In the genomic region with DNA sequence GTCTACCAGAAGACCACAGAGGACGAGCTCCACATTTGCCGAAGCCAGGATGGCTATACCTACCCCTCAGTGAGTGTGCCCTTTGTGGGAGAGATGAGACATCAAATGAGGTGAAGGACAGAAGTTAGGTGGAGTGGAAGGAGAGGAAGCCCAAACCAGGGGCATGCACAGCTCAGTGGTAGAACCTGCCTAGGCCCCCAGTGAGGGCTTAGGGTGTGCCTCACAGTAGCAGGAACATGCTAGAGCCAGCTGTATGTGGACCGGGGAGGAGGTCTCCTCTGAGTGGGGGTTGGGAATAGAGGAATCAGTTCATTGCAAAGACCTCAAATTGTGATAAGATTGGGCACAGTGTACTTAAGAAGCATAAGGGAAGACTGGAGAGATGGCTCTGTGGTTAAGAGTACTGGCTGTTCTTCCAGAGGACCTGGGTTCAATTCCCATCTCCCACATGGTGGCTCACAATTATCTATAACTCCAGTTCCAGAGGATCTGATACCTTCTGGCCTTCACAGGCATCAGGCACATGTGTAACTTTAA, we compare ENCODE assay signal across 17 mouse cellular contexts. TPM values are rescaled to one million over a fixed set of nuclear protein-coding genes. Genes with fewer than 3 reads are reported as not detected.
DNase-seq lines count a peak whose midpoint lies in the region; ATAC-seq and TF ChIP-seq lines count a peak whose summit lies in the region.
"Had no signal": no experiment of that assay in that cellular context is flagged by ENCODE, and none has a peak within 500 bp of the region (broad histone marks: within the 10 kb centered on the region; RNA-seq: fewer than 3 reads in every experiment).

No protein-coding gene starts in this region.

- WGBS in cerebellum, adult 2 months = 48% methylated on average over 3 of the region's 3 CpGs
- 82% methylated on average over 3 of the region's 3 CpGs for WGBS in heart, embryonic 12.5 days
- 89% methylated on average over 3 of the region's 3 CpGs for WGBS in hindbrain, embryonic 15.5 days
- WGBS in hindbrain, embryonic 10.5 days = 94% methylated on average over 3 of the region's 3 CpGs
- WGBS in neural tube, embryonic 15.5 days = 88% methylated on average over 3 of the region's 3 CpGs

- peak overlapping the region; percentile 75 for H3K27ac ChIP-seq in cerebellum, adult 2 months (ENCODE audit: insufficient read depth, low read length)
- H3K27ac ChIP-seq in heart, embryonic 12.5 days (ENCODE audit: poor library complexity, severe bottlenecking) = peak overlapping the region; percentile 87
- 0 out of 2 replicates have a peak overlapping the region, but pooled peaks have one; percentile 15 for H3K27ac ChIP-seq in hindbrain, embryonic 15.5 days (replicated peaks)
- H3K27ac ChIP-seq in hindbrain, embryonic 10.5 days = no peak overlapping the region
- H3K27ac ChIP-seq in neural tube, embryonic 15.5 days (replicated peaks) = peak overlapping the region; percentile 23; the same call in 1 of the 2 replicates
- H3K27ac ChIP-seq: liver, embryonic 14.5 days had no signal

- no peak for TF ChIP-seq CTCF in cerebellum, adult 2 months (IDR thresholded peaks at IDR 0.05; ENCODE audit: borderline replicate concordance, insufficient read depth, low read depth, low read length)

- no peak for TF ChIP-seq POLR2A in cerebellum, adult 2 months (IDR thresholded peaks at IDR 0.05; ENCODE audit: borderline replicate concordance, insufficient read depth, low read length)

- H3K36me3 ChIP-seq in heart, embryonic 12.5 days = peaks cover 67% of the 10 kb centered on the region
- H3K36me3 ChIP-seq in hindbrain, embryonic 15.5 days = peaks cover 59% of the 10 kb centered on the region
- H3K36me3 ChIP-seq in hindbrain, embryonic 10.5 days = peaks cover 89% of the 10 kb centered on the region
- H3K36me3 ChIP-seq in neural tube, embryonic 15.5 days = peaks cover 65% of the 10 kb centered on the region

- DNase-seq in cerebellum, adult 2 months = no peak
- DNase-seq in cerebellum, adult 11 months = no peak
- DNase-seq in heart, postnatal 14 days = no peak
- DNase-seq in hindbrain, embryonic 10.5 days (ENCODE audit: low spot score) = no peak
- DNase-seq in neural tube, embryonic 10.5 days (ENCODE audit: extremely low spot score, low spot score) = no peak
- DNase-seq: gastrocnemius, postnatal 25 days; thymus, postnatal 36 days had no signal

- ATAC-seq in heart, embryonic 12.5 days (ENCODE audit: insufficient number of reproducible peaks, low FRiP score) = no peak
- no peak for ATAC-seq in hindbrain, embryonic 15.5 days (ENCODE audit: low FRiP score, low read depth)
- no peak for ATAC-seq in neural tube, embryonic 15.5 days (ENCODE audit: low FRiP score)
- ATAC-seq: activated CD4-positive, CD25-positive, alpha-beta regulatory T cell, adult 4 months; CD4-positive, CD25-positive, alpha-beta regulatory T cell, adult 4 months; intestine, postnatal 0 days; midbrain, embryonic 16.5 days had no signal

- H3K9ac ChIP-seq in heart, embryonic 12.5 days = no peak overlapping the region
- no peak overlapping the region for H3K9ac ChIP-seq in hindbrain, embryonic 15.5 days
- H3K9ac ChIP-seq in neural tube, embryonic 15.5 days (replicated peaks) = no peak overlapping the region
- H3K9ac ChIP-seq: forebrain, embryonic 12.5 days; kidney, embryonic 15.5 days; liver, embryonic 14.5 days had no signal

- no peak overlapping the region for H3K4me3 ChIP-seq in cerebellum, adult 2 months (replicated peaks; ENCODE audit: insufficient read depth, low read depth, low read length)
- no peak overlapping the region for H3K4me3 ChIP-seq in heart, embryonic 12.5 days
- no peak overlapping the region for H3K4me3 ChIP-seq in hindbrain, embryonic 15.5 days
- H3K4me3 ChIP-seq in hindbrain, embryonic 10.5 days = no peak overlapping the region
- H3K4me3 ChIP-seq in neural tube, embryonic 15.5 days (replicated peaks) = no peak overlapping the region
- H3K4me3 ChIP-seq: forebrain, embryonic 12.5 days; kidney, embryonic 15.5 days had no signal

- H3K9me3 ChIP-seq in heart, embryonic 12.5 days (replicated peaks) = no peaks in the 10 kb centered on the region
- no peaks in the 10 kb centered on the region for H3K9me3 ChIP-seq in hindbrain, embryonic 15.5 days
- no peaks in the 10 kb centered on the region for H3K9me3 ChIP-seq in hindbrain, embryonic 10.5 days
- H3K9me3 ChIP-seq in neural tube, embryonic 15.5 days (replicated peaks) = no peaks in the 10 kb centered on the region
- H3K9me3 ChIP-seq: forebrain, embryonic 12.5 days; kidney, embryonic 15.5 days had no signal

- no peak overlapping the region for H3K4me2 ChIP-seq in heart, embryonic 12.5 days
- H3K4me2 ChIP-seq in hindbrain, embryonic 15.5 days = no peak overlapping the region
- H3K4me2 ChIP-seq in neural tube, embryonic 15.5 days = no peak overlapping the region
- H3K4me2 ChIP-seq: forebrain, embryonic 12.5 days; kidney, embryonic 15.5 days had no signal

- no peaks in the 10 kb centered on the region for H3K27me3 ChIP-seq in cerebellum, adult 2 months (ENCODE audit: control insufficient read depth, insufficient read depth, low read length)
- no peaks in the 10 kb centered on the region for H3K27me3 ChIP-seq in heart, embryonic 12.5 days (replicated peaks)
- no peaks in the 10 kb centered on the region for H3K27me3 ChIP-seq in hindbrain, embryonic 15.5 days
- H3K27me3 ChIP-seq in hindbrain, embryonic 10.5 days (ENCODE audit: insufficient read depth, poor library complexity, severe bottlenecking) = no peaks in the 10 kb centered on the region
- H3K27me3 ChIP-seq in neural tube, embryonic 15.5 days (replicated peaks) = no peaks in the 10 kb centered on the region
- H3K27me3 ChIP-seq: forebrain, embryonic 12.5 days; kidney, embryonic 15.5 days had no signal

- intact Hi-C loops in heart, postnatal 14 days (cut with DNase I) = loop anchor here (5.0 kb wide), 1 partner anchor 40 kb away; no protein-coding TSS in a partner anchor

- peaks cover 42% of the 10 kb centered on the region for H3K4me1 ChIP-seq in cerebellum, adult 2 months (ENCODE audit: control insufficient read depth, insufficient read depth, low read length)
- H3K4me1 ChIP-seq in heart, embryonic 12.5 days (replicated peaks) = peaks cover 42% of the 10 kb centered on the region
- no peaks in the 10 kb centered on the region for H3K4me1 ChIP-seq in hindbrain, embryonic 15.5 days (replicated peaks)
- peaks cover 4% of the 10 kb centered on the region for H3K4me1 ChIP-seq in hindbrain, embryonic 10.5 days (replicated peaks)
- H3K4me1 ChIP-seq in neural tube, embryonic 15.5 days = peaks cover 5% of the 10 kb centered on the region; the same call in 1 of the 2 replicates
- H3K4me1 ChIP-seq: forebrain, embryonic 12.5 days had no signal

RNA-seq across cellular contexts. Expression of gene Spc24, which starts 12.8 kb away (rescaled TPM):
- polyA plus RNA-seq in cerebellum, adult 2 months (2012; rRNA removed) = 3.8 TPM in 2 replicates
- 84.5 and 86.8 TPM in 2 replicates for polyA plus RNA-seq in heart, embryonic 12.5 days (2016; fragmentation: Nextera tagmentation; extraction: Ambion mirVana)
- 1 to 10 TPM; 4.7 to 6.5 TPM for total RNA-seq in heart, postnatal 14 days (2021)
- polyA plus RNA-seq in hindbrain, embryonic 15.5 days (2015; fragmentation: Nextera tagmentation; extraction: Ambion mirVana) = 26.4 and 27.2 TPM in 2 replicates
- polyA plus RNA-seq in hindbrain, embryonic 10.5 days (2016; fragmentation: Nextera tagmentation; extraction: Ambion mirVana) = 132 and 165 TPM in 2 replicates
- 17.2 and 39.7 TPM in 2 replicates for polyA plus RNA-seq in neural tube, embryonic 15.5 days (2015; fragmentation: Nextera tagmentation; extraction: Ambion mirVana)

RNA-seq across cellular contexts. Expression of gene Ldlr, which starts 24.0 kb away (rescaled TPM):
- polyA plus RNA-seq in cerebellum, adult 2 months (2012; rRNA removed) = 34.1 and 34.2 TPM in 2 replicates
- polyA plus RNA-seq in heart, embryonic 12.5 days (2016; fragmentation: Nextera tagmentation; extraction: Ambion mirVana) = 26.0 and 30.8 TPM in 2 replicates
- 1 to 10 TPM; 3.4 to 3.8 TPM for total RNA-seq in heart, postnatal 14 days (2021)
- 15.6 and 18.3 TPM in 2 replicates for polyA plus RNA-seq in hindbrain, embryonic 15.5 days (2015; fragmentation: Nextera tagmentation; extraction: Ambion mirVana)
- polyA plus RNA-seq in hindbrain, embryonic 10.5 days (2016; fragmentation: Nextera tagmentation; extraction: Ambion mirVana) = 51.1 and 55.1 TPM in 2 replicates
- polyA plus RNA-seq in neural tube, embryonic 15.5 days (2015; fragmentation: Nextera tagmentation; extraction: Ambion mirVana) = 15.3 and 23.1 TPM in 2 replicates

RNA-seq across cellular contexts. Expression of gene Kank2, which starts 51.2 kb away (rescaled TPM):
- 44.7 and 50.6 TPM in 2 replicates for polyA plus RNA-seq in cerebellum, adult 2 months (2012; rRNA removed)
- 18.9 and 19.9 TPM in 2 replicates for polyA plus RNA-seq in heart, embryonic 12.5 days (2016; fragmentation: Nextera tagmentation; extraction: Ambion mirVana)
- total RNA-seq in heart, postnatal 14 days (2021) = 10 to 100 TPM; 52.6 to 53.3 TPM
- polyA plus RNA-seq in hindbrain, embryonic 15.5 days (2015; fragmentation: Nextera tagmentation; extraction: Ambion mirVana) = 5.2 and 5.8 TPM in 2 replicates
- polyA plus RNA-seq in hindbrain, embryonic 10.5 days (2016; fragmentation: Nextera tagmentation; extraction: Ambion mirVana) = 10.0 and 11.0 TPM in 2 replicates
- 4.9 and 7.4 TPM in 2 replicates for polyA plus RNA-seq in neural tube, embryonic 15.5 days (2015; fragmentation: Nextera tagmentation; extraction: Ambion mirVana)
- polyA plus RNA-seq: activated CD4-positive, CD25-positive, alpha-beta regulatory T cell, adult 4 months; CD4-positive, CD25-positive, alpha-beta regulatory T cell, adult 4 months had no signal
